Mouse (Mus musculus): ENCODE data around the gene Xrcc6. TPM values are rescaled to one million over a fixed set of nuclear protein-coding genes. Genes with fewer than 3 reads are reported as not detected.

The Xrcc6 gene
- 50.2 and 51.8 TPM in 2 replicates for polyA plus RNA-seq (2015; fragmentation: Nextera tagmentation; extraction: Ambion mirVana)

- no peak for ATAC-seq (ENCODE audit: insufficient read depth)
- WGBS (ENCODE audit: insufficient replicate concordance), result 83% methylated on average over 3 of the region's 3 CpGs
- Histone ChIP-seq H3K4me3 (replicated peaks) (no peak within 1 kb of the TSS), H3K27me3 (no peaks in the 10 kb centered on the region), H3K9me3 (replicated peaks) (no peaks in the 10 kb centered on the region), H3K4me1 (replicated peaks) (peaks cover 37% of the 10 kb centered on the region), H3K9ac (no peak within 1 kb of the TSS), H3K4me2 (no peak within 1 kb of the TSS), H3K36me3 (replicated peaks) (no peaks in the 10 kb centered on the region), H3K27ac (replicated peaks) (no peak within 1 kb of the TSS)
These were observed at the start of gene Xrcc6 for GRCm38 (mm10) chr15:81987646-81988045. TSS of gene Xrcc6 (plus strand) at chr15:81987835.

GRCm38 (mm10) chr15:81938246-81938645 is 49.4 kb upstream of the Xrcc6 start:
- Histone ChIP-seq H3K27ac (replicated peaks) (no peak overlapping the region), H3K9ac (no peak overlapping the region), H3K4me3 (replicated peaks) (no peak overlapping the region), H3K27me3 (peaks cover 36% of the 10 kb centered on the region), H3K36me3 (replicated peaks) (no peaks in the 10 kb centered on the region), H3K4me2 (no peak overlapping the region), H3K9me3 (replicated peaks) (no peaks in the 10 kb centered on the region), H3K4me1 (replicated peaks) (peaks cover 29% of the 10 kb centered on the region)
- WGBS (ENCODE audit: insufficient replicate concordance), result 36% methylated on average over 2 of the region's 2 CpGs
- no peak for ATAC-seq (ENCODE audit: insufficient read depth)

GRCm38 (mm10) chr15:81939157-81939715 is 48.4 kb upstream of the Xrcc6 start:
- Histone ChIP-seq H3K27ac (replicated peaks) (no peak overlapping the region), H3K27me3 (peaks cover 38% of the 10 kb centered on the region), H3K9me3 (replicated peaks) (no peaks in the 10 kb centered on the region), H3K9ac (no peak overlapping the region), H3K4me2 (no peak overlapping the region), H3K4me3 (replicated peaks) (no peak overlapping the region), H3K4me1 (replicated peaks) (peaks cover 27% of the 10 kb centered on the region), H3K36me3 (replicated peaks) (no peaks in the 10 kb centered on the region)
- no peak for ATAC-seq (ENCODE audit: insufficient read depth)
- 73% methylated on average over 10 of the region's 10 CpGs for WGBS (ENCODE audit: insufficient replicate concordance)

GRCm38 (mm10) chr15:81939774-81940173 is 47.9 kb upstream of the Xrcc6 start:
- H3K36me3 ChIP-seq (replicated peaks), result no peaks in the 10 kb centered on the region

GRCm38 (mm10) chr15:81940219-81940618 is 47.4 kb upstream of the Xrcc6 start:
- ATAC-seq (ENCODE audit: insufficient read depth), result no peak
- 70% methylated on average over 5 of the region's 5 CpGs for WGBS (ENCODE audit: insufficient replicate concordance)
- Histone ChIP-seq H3K4me3 (replicated peaks) (no peak overlapping the region), H3K9me3 (replicated peaks) (no peaks in the 10 kb centered on the region), H3K36me3 (replicated peaks) (no peaks in the 10 kb centered on the region), H3K4me1 (replicated peaks) (peaks cover 27% of the 10 kb centered on the region), H3K27me3 (peaks cover 37% of the 10 kb centered on the region), H3K27ac (replicated peaks) (no peak overlapping the region), H3K4me2 (no peak overlapping the region), H3K9ac (no peak overlapping the region)

More at GRCm38 (mm10) chr15:81939774-81940173, 47.9 kb upstream of the Xrcc6 start:
- H3K9me3 ChIP-seq (replicated peaks), result no peaks in the 10 kb centered on the region
- no peak overlapping the region for H3K27ac ChIP-seq (replicated peaks)
- peak; percentile 26; the same call in 1 of the 2 replicates for ATAC-seq (ENCODE audit: insufficient read depth)
- peaks cover 27% of the 10 kb centered on the region for H3K4me1 ChIP-seq (replicated peaks)
- no peak overlapping the region for H3K9ac ChIP-seq
- peaks cover 38% of the 10 kb centered on the region for H3K27me3 ChIP-seq
- no peak overlapping the region for H3K4me2 ChIP-seq
- H3K4me3 ChIP-seq (replicated peaks), result no peak overlapping the region
- 30% methylated on average over 4 of the region's 4 CpGs for WGBS (ENCODE audit: insufficient replicate concordance)

GRCm38 (mm10) chr15:81941010-81941409 is 46.6 kb upstream of the Xrcc6 start:
- no peak for ATAC-seq (ENCODE audit: insufficient read depth)
- Histone ChIP-seq H3K4me3 (replicated peaks) (no peak overlapping the region), H3K4me2 (no peak overlapping the region), H3K27ac (replicated peaks) (no peak overlapping the region), H3K9me3 (replicated peaks) (no peaks in the 10 kb centered on the region), H3K36me3 (replicated peaks) (no peaks in the 10 kb centered on the region), H3K27me3 (peaks cover 31% of the 10 kb centered on the region), H3K9ac (no peak overlapping the region), H3K4me1 (replicated peaks) (peaks cover 27% of the 10 kb centered on the region)
- 80% methylated on average over 2 of the region's 2 CpGs for WGBS (ENCODE audit: insufficient replicate concordance)

- 32% methylated on average over 9 of the region's 9 CpGs for WGBS (ENCODE audit: insufficient replicate concordance)
- H3K4me1 ChIP-seq (replicated peaks), result peaks cover 21% of the 10 kb centered on the region
- ATAC-seq (ENCODE audit: insufficient read depth), result no peak
- no peaks in the 10 kb centered on the region for H3K9me3 ChIP-seq (replicated peaks)
- H3K36me3 ChIP-seq (replicated peaks), result no peaks in the 10 kb centered on the region
- H3K27ac ChIP-seq (replicated peaks), result no peak overlapping the region
- H3K27me3 ChIP-seq, result peaks cover 12% of the 10 kb centered on the region; the same call in 1 of the 2 replicates
- no peak overlapping the region for H3K4me3 ChIP-seq (replicated peaks)
- no peak overlapping the region for H3K9ac ChIP-seq
- no peak overlapping the region for H3K4me2 ChIP-seq
These were observed 44.4 kb upstream of the Xrcc6 start for GRCm38 (mm10) chr15:81943176-81943749.

GRCm38 (mm10) chr15:81949076-81949475 is 38.6 kb upstream of the Xrcc6 start:
- H3K27ac ChIP-seq (replicated peaks), result no peak overlapping the region
- 66% methylated on average over 10 of the region's 10 CpGs for WGBS (ENCODE audit: insufficient replicate concordance)
- 0 out of 2 replicates have a peak, but pooled peaks cover 5% of the 10 kb centered on the region for H3K27me3 ChIP-seq
- no peaks in the 10 kb centered on the region for H3K9me3 ChIP-seq (replicated peaks)
- no peak overlapping the region for H3K4me2 ChIP-seq
- H3K9ac ChIP-seq, result no peak overlapping the region
- H3K4me1 ChIP-seq (replicated peaks), result peaks cover 8% of the 10 kb centered on the region
- peaks cover 19% of the 10 kb centered on the region; the same call in 1 of the 2 replicates for H3K36me3 ChIP-seq (replicated peaks)
- H3K4me3 ChIP-seq (replicated peaks), result no peak overlapping the region
- no peak for ATAC-seq (ENCODE audit: insufficient read depth)

- 0 out of 2 replicates have a peak, but pooled peaks cover 5% of the 10 kb centered on the region for H3K27me3 ChIP-seq
- H3K4me3 ChIP-seq (replicated peaks), result no peak overlapping the region
- no peaks in the 10 kb centered on the region for H3K9me3 ChIP-seq (replicated peaks)
- 67% methylated on average over 11 of the region's 11 CpGs for WGBS (ENCODE audit: insufficient replicate concordance)
- H3K4me1 ChIP-seq (replicated peaks), result peaks cover 8% of the 10 kb centered on the region
- no peak for ATAC-seq (ENCODE audit: insufficient read depth)
- no peak overlapping the region for H3K4me2 ChIP-seq
- H3K27ac ChIP-seq (replicated peaks), result no peak overlapping the region
- H3K36me3 ChIP-seq (replicated peaks), result peaks cover 24% of the 10 kb centered on the region
- H3K9ac ChIP-seq, result no peak overlapping the region
These were observed 38.0 kb upstream of the Xrcc6 start for GRCm38 (mm10) chr15:81949476-81950131.

GRCm38 (mm10) chr15:81950716-81951115 is 36.9 kb upstream of the Xrcc6 start:
- Histone ChIP-seq H3K27me3 (0 out of 2 replicates have a peak, but pooled peaks cover 3% of the 10 kb centered on the region), H3K9me3 (replicated peaks) (no peaks in the 10 kb centered on the region), H3K9ac (no peak overlapping the region), H3K4me3 (replicated peaks) (no peak overlapping the region), H3K4me1 (replicated peaks) (peaks cover 8% of the 10 kb centered on the region), H3K4me2 (no peak overlapping the region), H3K36me3 (replicated peaks) (peaks cover 32% of the 10 kb centered on the region), H3K27ac (replicated peaks) (no peak overlapping the region)
- 71% methylated on average over 5 of the region's 5 CpGs for WGBS (ENCODE audit: insufficient replicate concordance)
- ATAC-seq (ENCODE audit: insufficient read depth), result no peak

GRCm38 (mm10) chr15:81951159-81951558 is 36.5 kb upstream of the Xrcc6 start:
- WGBS (ENCODE audit: insufficient replicate concordance), result 85% methylated on average over 9 of the region's 9 CpGs
- no peaks in the 10 kb centered on the region for H3K9me3 ChIP-seq (replicated peaks)
- H3K27me3 ChIP-seq, result 0 out of 2 replicates have a peak, but pooled peaks cover 2% of the 10 kb centered on the region
- no peak overlapping the region for H3K4me2 ChIP-seq
- ATAC-seq (ENCODE audit: insufficient read depth), result no peak
- H3K4me1 ChIP-seq (replicated peaks), result peaks cover 8% of the 10 kb centered on the region
- H3K36me3 ChIP-seq (replicated peaks), result peaks cover 36% of the 10 kb centered on the region
- no peak overlapping the region for H3K9ac ChIP-seq
- H3K27ac ChIP-seq (replicated peaks), result no peak overlapping the region
- no peak overlapping the region for H3K4me3 ChIP-seq (replicated peaks)
